ENCODE assay signal across 13 mouse cellular contexts in genomic region chr3:142339440-142340251, GRCm38 (mm10). TPM values are rescaled to one million over a fixed set of nuclear protein-coding genes. Genes with fewer than 3 reads are reported as not detected.
A peak's percentile ranks its signal among the peaks of the same experiment; 100 is the strongest.
DNase-seq lines count a peak whose midpoint lies in the region; ATAC-seq and TF ChIP-seq lines count a peak whose summit lies in the region.
"Had no signal": no experiment of that assay in that cellular context is flagged by ENCODE, and none has a peak within 500 bp of the region (broad histone marks: within the 10 kb centered on the region; RNA-seq: fewer than 3 reads in every experiment).

No protein-coding gene starts in this region.

- no peak for ATAC-seq in heart, embryonic 13.5 days (ENCODE audit: extremely low read depth, insufficient number of reproducible peaks, low FRiP score, low TSS enrichment)
- ATAC-seq in forebrain, embryonic 13.5 days: no peak
- no peak; the same call in 1 of the 2 replicates for ATAC-seq in megakaryocyte-erythroid progenitor cell, adult 5-6 weeks (replicated peaks; ENCODE audit: low FRiP score, low TSS enrichment, poor library complexity, severe bottlenecking)
- ATAC-seq: activated CD4-positive, CD25-positive, alpha-beta regulatory T cell, adult 4 months had no signal

- no peak for TF ChIP-seq CTCF in heart, adult 2 months (IDR thresholded peaks at IDR 0.05)

- H3K9ac ChIP-seq in heart, adult 2 months (ENCODE audit: low read depth, low read length): no peak overlapping the region
- H3K9ac ChIP-seq in heart, embryonic 13.5 days: 0 out of 2 replicates have a peak overlapping the region, but pooled peaks have one; percentile 21
- H3K9ac ChIP-seq in forebrain, embryonic 13.5 days: no peak overlapping the region
- H3K9ac ChIP-seq: limb, embryonic 13.5 days had no signal

- peaks cover 3% of the 10 kb centered on the region for H3K79me2 ChIP-seq in heart, adult 2 months (replicated peaks; ENCODE audit: control insufficient read depth, insufficient read depth, low read length)

- WGBS in heart, adult 2 months: 27% methylated on average over 6 of the region's 6 CpGs
- WGBS in heart, embryonic 13.5 days: 21% methylated on average over 6 of the region's 6 CpGs
- 27% methylated on average over 6 of the region's 6 CpGs for WGBS in large intestine, adult 2 months
- 81% methylated on average over 6 of the region's 6 CpGs for WGBS in forebrain, embryonic 13.5 days

- H3K9me3 ChIP-seq in heart, embryonic 13.5 days: no peaks in the 10 kb centered on the region
- no peaks in the 10 kb centered on the region for H3K9me3 ChIP-seq in forebrain, embryonic 13.5 days (replicated peaks)
- H3K9me3 ChIP-seq: limb, embryonic 13.5 days had no signal

- peaks cover 39% of the 10 kb centered on the region for H3K36me3 ChIP-seq in heart, adult 2 months (ENCODE audit: control insufficient read depth, insufficient read depth, low read length)
- peaks cover 9% of the 10 kb centered on the region; the same call in 1 of the 2 replicates for H3K36me3 ChIP-seq in heart, embryonic 13.5 days
- no peaks in the 10 kb centered on the region for H3K36me3 ChIP-seq in forebrain, embryonic 13.5 days (ENCODE audit: poor library complexity, severe bottlenecking)
- H3K36me3 ChIP-seq: limb, embryonic 13.5 days had no signal

- TF ChIP-seq POLR2A in heart, adult 2 months (IDR thresholded peaks at IDR 0.05; ENCODE audit: insufficient read depth, low read depth, low read length): no peak

- intact Hi-C loops in heart, adult 2 months (cut with DNase I): loop anchor here (2.0 kb wide), 1 partner anchor 15 kb away; no protein-coding TSS in a partner anchor
- intact Hi-C loops in heart, postnatal 36 days (cut with DNase I): no loop called here

- peaks cover 17% of the 10 kb centered on the region for H3K4me1 ChIP-seq in heart, adult 2 months (ENCODE audit: control insufficient read depth, insufficient read depth, low read length)
- peaks cover 36% of the 10 kb centered on the region for H3K4me1 ChIP-seq in heart, embryonic 13.5 days
- H3K4me1 ChIP-seq in forebrain, embryonic 13.5 days: peaks cover 4% of the 10 kb centered on the region; the same call in 1 of the 2 replicates
- H3K4me1 ChIP-seq: limb, embryonic 13.5 days had no signal

- no peaks in the 10 kb centered on the region for H3K27me3 ChIP-seq in heart, adult 2 months (ENCODE audit: control insufficient read depth, insufficient read depth, low read length)
- H3K27me3 ChIP-seq in heart, embryonic 13.5 days (replicated peaks): no peaks in the 10 kb centered on the region
- no peaks in the 10 kb centered on the region for H3K27me3 ChIP-seq in forebrain, embryonic 13.5 days

- no peak overlapping the region for H3K4me3 ChIP-seq in heart, adult 2 months
- no peak overlapping the region for H3K4me3 ChIP-seq in heart, embryonic 13.5 days
- H3K4me3 ChIP-seq in forebrain, embryonic 13.5 days: no peak overlapping the region
- H3K4me3 ChIP-seq: erythroblast, embryonic 14.5 days; limb, embryonic 13.5 days had no signal

- H3K27ac ChIP-seq in heart, adult 2 months: peak overlapping the region; percentile 34
- peak overlapping the region; percentile 55 for H3K27ac ChIP-seq in heart, embryonic 13.5 days (replicated peaks)
- H3K27ac ChIP-seq in forebrain, embryonic 13.5 days: no peak overlapping the region
- H3K27ac ChIP-seq: limb, embryonic 13.5 days had no signal

- TF ChIP-seq EP300 in heart, adult 2 months (IDR thresholded peaks at IDR 0.05; ENCODE audit: insufficient read depth, low read depth, low read length): 0 out of 2 replicates have a peak, but pooled peaks have one; percentile 34

- peak in 1 of 2 experiments; percentile 58 for DNase-seq in heart, adult 2 months
- DNase-seq in heart, postnatal 36 days: no peak
- DNase-seq in large intestine, adult 2 months (ENCODE audit: low read depth, low spot score): peak; percentile 79
- DNase-seq in lung, postnatal 14 days: peak; percentile 21
- DNase-seq in spleen, postnatal 10 days (ENCODE audit: low spot score in 2 of 2): no peak
- DNase-seq: cerebellum, adult 8-10 months; right cerebral cortex, adult 18-20 months had no signal

- H3K4me2 ChIP-seq in heart, embryonic 13.5 days: no peak overlapping the region
- H3K4me2 ChIP-seq in forebrain, embryonic 13.5 days: no peak overlapping the region
- H3K4me2 ChIP-seq: limb, embryonic 13.5 days had no signal

RNA-seq across cellular contexts. Expression of gene Pdlim5, which starts 55.9 kb away (rescaled TPM):
- 100 to 1,000 TPM; 609 to 668 TPM for total RNA-seq in heart, adult 2 months (2021)
- polyA plus RNA-seq in heart, adult 2 months (2012; rRNA removed): 508 and 956 TPM in 2 replicates
- 100 to 1,000 TPM; 634 to 793 TPM for total RNA-seq in heart, postnatal 36 days (2021)
- polyA plus RNA-seq in heart, embryonic 13.5 days (2015; fragmentation: Nextera tagmentation; extraction: Ambion mirVana): 169 and 191 TPM in 2 replicates
- 30.8 and 74.7 TPM in 2 replicates for polyA plus RNA-seq in large intestine, adult 2 months (2012; rRNA removed)
- 8.7 and 10.7 TPM in 2 replicates for polyA plus RNA-seq in forebrain, embryonic 13.5 days (2015; fragmentation: Nextera tagmentation; extraction: Ambion mirVana)
- total RNA-seq in megakaryocyte-erythroid progenitor cell, adult 5-6 weeks (2014; fragmentation: Nextera tagmentation): 20.0 and 24.0 TPM in 2 replicates
- total RNA-seq in megakaryocyte-erythroid progenitor cell, adult 5-6 weeks (2017): 13.2 and 17.9 TPM in 2 replicates

Comparison
In these comparisons a context has a peak if more than half of its experiments do, and no peak if none do; other contexts are left out.
1. DNase-seq: peak in large intestine, adult 2 months (single experiment) and lung, postnatal 14 days (single experiment); none in heart, postnatal 36 days (0 of 2) and spleen, postnatal 10 days (0 of 2).